Mouse (Mus musculus): ENCODE data around the gene Rsad2. TPM values are rescaled to one million over a fixed set of nuclear protein-coding genes. Genes with fewer than 3 reads are reported as not detected.
"Not testable (repeated sequence)": the region's sequence is repeated elsewhere in the genome, so short reads cannot be mapped to it uniquely, and the experiment has no call there.

Gene Rsad2
- 0.09 and 3.6 TPM in 2 replicates for polyA plus RNA-seq (2014; fragmentation: Nextera tagmentation; extraction: Ambion mirVana)

DNA sequence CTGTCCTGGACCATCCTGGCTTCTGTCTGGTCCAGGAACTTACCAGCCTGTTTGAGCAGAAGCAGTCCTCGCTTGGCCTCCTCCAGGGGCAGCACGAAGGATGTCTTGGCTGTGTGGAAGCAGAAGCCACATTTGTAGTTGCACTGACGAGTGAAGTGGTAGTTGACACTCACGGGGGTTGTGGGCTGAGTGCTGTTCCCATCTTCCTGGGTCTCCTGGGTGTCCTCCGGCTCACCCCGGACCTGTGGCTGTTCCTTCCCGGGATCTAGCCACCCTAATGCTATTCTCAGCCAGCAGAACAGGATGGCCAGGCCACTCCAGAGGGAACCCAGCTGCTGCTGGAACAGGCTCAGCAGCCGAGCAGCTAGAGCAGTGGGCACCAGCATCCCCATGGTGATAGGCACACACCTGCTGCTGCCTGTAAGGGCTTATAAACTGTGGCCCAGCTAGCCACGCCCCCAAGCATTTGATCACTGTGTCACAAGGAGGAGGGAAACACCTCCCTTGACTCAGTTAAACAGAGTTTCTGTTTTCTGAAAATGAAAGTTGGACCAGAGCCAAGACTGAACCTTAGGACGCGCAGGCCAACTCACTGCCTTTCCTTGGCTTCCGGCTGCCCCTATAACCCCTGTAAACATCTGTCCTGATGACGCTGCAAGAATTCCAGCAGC lies at the start of gene Rsad2:
Gene Rsad2, minus strand, starts transcription at position 425 of the 671 bp plus-strand sequence.
- DNase-seq = peak; percentile 46
- H3K9ac ChIP-seq (replicated peaks; ENCODE audit: low read length) = 0 out of 2 replicates have a peak within 1 kb of the TSS, but pooled peaks have one; percentile 3
- H3K36me3 ChIP-seq (ENCODE audit: control insufficient read depth, insufficient read depth, low read length) = no peaks in the 10 kb centered on the region
- 0 out of 2 replicates have a peak, but pooled peaks cover 2% of the 10 kb centered on the region for H3K4me1 ChIP-seq (ENCODE audit: control insufficient read depth, insufficient read depth, low read length)
- H3K9me3 ChIP-seq (ENCODE audit: control insufficient read depth, low read length) = no peaks in the 10 kb centered on the region
- no peak for ATAC-seq (ENCODE audit: low FRiP score, low TSS enrichment)
- H3K27me3 ChIP-seq (ENCODE audit: control insufficient read depth, insufficient read depth, low read length) = no peaks in the 10 kb centered on the region
- 0 out of 2 replicates have a peak within 1 kb of the TSS, but pooled peaks have one; percentile 12 for H3K4me2 ChIP-seq (ENCODE audit: low read length)
- H3K27ac ChIP-seq (replicated peaks; ENCODE audit: low read depth, low read length) = no peak within 1 kb of the TSS
- no peak within 1 kb of the TSS for H3K4me3 ChIP-seq (replicated peaks; ENCODE audit: low read depth, low read length)
- WGBS = 49% methylated on average over 13 of the region's 13 CpGs

DNA sequence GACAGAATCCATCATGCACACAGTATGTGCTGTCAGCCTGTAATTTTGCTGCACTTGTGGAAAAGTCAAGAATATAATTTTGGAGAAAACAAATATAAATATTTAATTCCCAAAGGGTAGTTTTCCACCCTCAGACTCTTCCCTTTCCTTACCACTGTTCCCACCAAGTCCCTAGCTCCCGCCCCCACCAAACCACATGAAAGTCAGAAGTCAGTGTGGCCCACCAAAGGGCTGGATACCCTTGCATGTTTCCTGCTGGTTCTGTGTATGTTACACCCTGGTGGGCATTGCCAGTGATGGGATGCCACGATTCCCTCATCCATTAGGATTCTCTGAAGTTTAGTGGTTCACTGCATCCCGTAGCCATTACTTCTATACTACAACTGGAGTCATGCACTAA lies 44.8 kb upstream of the Rsad2 start:
- no peak overlapping the region for H3K9ac ChIP-seq (replicated peaks; ENCODE audit: low read length)
- ATAC-seq (ENCODE audit: low FRiP score, low TSS enrichment) (no peak), DNase-seq (no peak)
- no peaks in the 10 kb centered on the region for H3K9me3 ChIP-seq (ENCODE audit: control insufficient read depth, low read length)
- H3K4me2 ChIP-seq (ENCODE audit: low read length) = no peak overlapping the region
- H3K27me3 ChIP-seq (ENCODE audit: control insufficient read depth, insufficient read depth, low read length) = no peaks in the 10 kb centered on the region
- H3K27ac ChIP-seq (replicated peaks; ENCODE audit: low read depth, low read length) = no peak overlapping the region
- no peak overlapping the region for H3K4me3 ChIP-seq (replicated peaks; ENCODE audit: low read depth, low read length)
- H3K36me3 ChIP-seq (ENCODE audit: control insufficient read depth, insufficient read depth, low read length) = no peaks in the 10 kb centered on the region
- 89% methylated on average over 3 of the region's 3 CpGs for WGBS
- no peaks in the 10 kb centered on the region for H3K4me1 ChIP-seq (ENCODE audit: control insufficient read depth, insufficient read depth, low read length)

DNA sequence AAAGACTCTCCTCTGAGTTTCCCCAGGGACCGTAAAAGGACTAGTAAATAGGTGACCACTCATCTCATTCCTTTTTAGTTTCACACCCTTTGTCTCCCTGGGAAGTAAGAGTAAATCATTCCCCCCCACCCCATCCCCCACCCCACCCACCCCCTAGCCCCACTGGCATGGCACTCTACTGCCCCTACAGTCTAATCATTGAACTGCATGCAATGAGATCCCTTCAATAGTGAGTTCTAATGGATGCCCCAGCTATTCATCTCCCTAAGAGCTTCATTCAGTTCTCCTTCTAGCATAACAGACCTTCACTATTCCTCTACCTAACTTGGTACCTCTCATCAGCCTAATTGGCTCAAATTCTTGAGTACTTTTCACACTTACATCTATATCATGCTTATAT lies 33.7 kb upstream of the Rsad2 start:
- Histone ChIP-seq H3K27ac (replicated peaks; ENCODE audit: low read depth, low read length) (no peak overlapping the region), H3K9me3 (ENCODE audit: control insufficient read depth, low read length) (no peaks in the 10 kb centered on the region), H3K9ac (replicated peaks; ENCODE audit: low read length) (no peak overlapping the region), H3K27me3 (ENCODE audit: control insufficient read depth, insufficient read depth, low read length) (no peaks in the 10 kb centered on the region), H3K36me3 (ENCODE audit: control insufficient read depth, insufficient read depth, low read length) (no peaks in the 10 kb centered on the region), H3K4me3 (replicated peaks; ENCODE audit: low read depth, low read length) (no peak overlapping the region), H3K4me1 (ENCODE audit: control insufficient read depth, insufficient read depth, low read length) (peaks cover 4% of the 10 kb centered on the region), H3K4me2 (ENCODE audit: low read length) (no peak overlapping the region)
- 88% methylated on average over 1 of the region's 1 CpGs for WGBS
- ATAC-seq (ENCODE audit: low FRiP score, low TSS enrichment) (no peak), DNase-seq (peak; percentile 12)

DNA sequence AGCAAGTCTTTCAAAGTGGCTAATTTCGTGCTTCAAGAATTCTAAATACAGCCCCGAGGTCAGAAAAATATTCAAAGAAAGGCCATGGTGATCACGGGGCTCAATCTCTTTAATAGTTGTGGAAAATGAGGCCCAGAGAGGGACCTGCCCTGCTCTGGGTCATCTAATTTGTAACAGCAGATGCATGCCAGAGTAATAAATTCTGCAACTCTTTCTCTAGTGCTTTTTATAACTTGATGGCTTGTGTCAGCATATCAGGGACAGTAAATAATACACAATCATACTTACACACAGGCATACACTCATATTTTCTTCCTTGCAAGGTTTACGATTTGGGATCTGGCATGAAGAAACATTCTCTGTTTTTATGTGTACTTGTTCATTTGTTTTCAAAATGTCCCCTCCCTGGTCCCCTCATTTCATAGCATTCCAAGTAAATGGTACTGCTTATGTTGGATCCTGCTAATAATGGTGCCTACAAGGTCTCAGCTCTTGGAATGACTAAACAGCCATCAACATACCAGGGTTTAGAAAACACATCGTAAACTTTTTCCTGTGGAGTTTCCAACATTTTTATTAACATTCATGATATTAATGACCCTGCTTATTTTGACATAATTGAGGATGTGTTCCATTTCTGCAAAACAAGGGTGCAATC lies 32.5 kb upstream of the Rsad2 start:
- 36% methylated on average over 5 of the region's 5 CpGs for WGBS
- Histone ChIP-seq H3K27me3 (ENCODE audit: control insufficient read depth, insufficient read depth, low read length) (no peaks in the 10 kb centered on the region), H3K9ac (replicated peaks; ENCODE audit: low read length) (no peak overlapping the region), H3K4me1 (ENCODE audit: control insufficient read depth, insufficient read depth, low read length) (peaks cover 4% of the 10 kb centered on the region), H3K4me3 (replicated peaks; ENCODE audit: low read depth, low read length) (no peak overlapping the region), H3K27ac (replicated peaks; ENCODE audit: low read depth, low read length) (no peak overlapping the region), H3K9me3 (ENCODE audit: control insufficient read depth, low read length) (no peaks in the 10 kb centered on the region), H3K36me3 (ENCODE audit: control insufficient read depth, insufficient read depth, low read length) (no peaks in the 10 kb centered on the region), H3K4me2 (ENCODE audit: low read length) (0 out of 2 replicates have a peak overlapping the region, but pooled peaks have one; percentile 14)
- no peak for ATAC-seq (ENCODE audit: low FRiP score, low TSS enrichment)
- no peak for DNase-seq

DNA sequence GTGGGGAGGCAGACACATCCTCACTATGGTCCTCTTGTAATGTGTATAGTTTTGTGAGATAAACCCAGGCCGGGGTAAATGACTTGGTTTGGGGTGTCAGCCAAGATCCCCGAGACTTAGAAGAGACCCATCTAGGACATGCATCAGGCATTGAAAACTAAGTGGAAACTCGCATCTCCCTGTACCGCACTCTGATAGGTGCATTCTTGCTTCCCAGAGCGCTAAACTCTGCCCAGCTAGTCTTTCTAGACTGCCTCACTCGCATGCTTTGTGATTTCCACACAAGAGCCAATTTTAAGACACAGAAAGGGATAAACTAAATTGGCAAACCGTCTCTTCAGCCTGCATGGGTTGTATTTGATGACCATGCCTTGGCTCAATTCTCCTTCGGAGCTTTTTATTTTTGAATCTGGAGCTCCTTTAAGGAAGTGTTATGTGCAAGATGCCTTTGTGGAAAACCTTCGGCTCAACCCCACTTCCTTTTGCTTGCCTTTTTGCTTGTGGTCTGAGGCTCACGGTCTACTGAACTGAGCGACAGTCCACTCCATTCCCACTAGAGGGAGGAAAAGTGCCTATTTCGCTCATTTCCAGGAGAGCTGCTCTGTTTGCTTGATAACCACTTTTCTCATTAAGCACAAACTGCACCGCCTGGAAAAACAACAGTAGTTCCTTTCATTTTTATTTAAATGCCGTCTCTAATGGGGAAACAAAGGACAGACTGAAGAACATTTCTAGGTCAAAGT lies 31.8 kb upstream of the Rsad2 start:
- no peaks in the 10 kb centered on the region for H3K27me3 ChIP-seq (ENCODE audit: control insufficient read depth, insufficient read depth, low read length)
- peaks cover 4% of the 10 kb centered on the region for H3K4me1 ChIP-seq (ENCODE audit: control insufficient read depth, insufficient read depth, low read length)
- H3K9me3 ChIP-seq (ENCODE audit: control insufficient read depth, low read length) = no peaks in the 10 kb centered on the region
- ATAC-seq (ENCODE audit: low FRiP score, low TSS enrichment) = no peak
- no peak overlapping the region for H3K9ac ChIP-seq (replicated peaks; ENCODE audit: low read length)
- H3K4me3 ChIP-seq (replicated peaks; ENCODE audit: low read depth, low read length) = no peak overlapping the region
- WGBS = 41% methylated on average over 14 of the region's 14 CpGs
- H3K27ac ChIP-seq (replicated peaks; ENCODE audit: low read depth, low read length) = no peak overlapping the region
- peak; percentile 84 for DNase-seq
- H3K4me2 ChIP-seq (ENCODE audit: low read length) = 0 out of 2 replicates have a peak overlapping the region, but pooled peaks have one; percentile 14
- H3K36me3 ChIP-seq (ENCODE audit: control insufficient read depth, insufficient read depth, low read length) = no peaks in the 10 kb centered on the region

DNA sequence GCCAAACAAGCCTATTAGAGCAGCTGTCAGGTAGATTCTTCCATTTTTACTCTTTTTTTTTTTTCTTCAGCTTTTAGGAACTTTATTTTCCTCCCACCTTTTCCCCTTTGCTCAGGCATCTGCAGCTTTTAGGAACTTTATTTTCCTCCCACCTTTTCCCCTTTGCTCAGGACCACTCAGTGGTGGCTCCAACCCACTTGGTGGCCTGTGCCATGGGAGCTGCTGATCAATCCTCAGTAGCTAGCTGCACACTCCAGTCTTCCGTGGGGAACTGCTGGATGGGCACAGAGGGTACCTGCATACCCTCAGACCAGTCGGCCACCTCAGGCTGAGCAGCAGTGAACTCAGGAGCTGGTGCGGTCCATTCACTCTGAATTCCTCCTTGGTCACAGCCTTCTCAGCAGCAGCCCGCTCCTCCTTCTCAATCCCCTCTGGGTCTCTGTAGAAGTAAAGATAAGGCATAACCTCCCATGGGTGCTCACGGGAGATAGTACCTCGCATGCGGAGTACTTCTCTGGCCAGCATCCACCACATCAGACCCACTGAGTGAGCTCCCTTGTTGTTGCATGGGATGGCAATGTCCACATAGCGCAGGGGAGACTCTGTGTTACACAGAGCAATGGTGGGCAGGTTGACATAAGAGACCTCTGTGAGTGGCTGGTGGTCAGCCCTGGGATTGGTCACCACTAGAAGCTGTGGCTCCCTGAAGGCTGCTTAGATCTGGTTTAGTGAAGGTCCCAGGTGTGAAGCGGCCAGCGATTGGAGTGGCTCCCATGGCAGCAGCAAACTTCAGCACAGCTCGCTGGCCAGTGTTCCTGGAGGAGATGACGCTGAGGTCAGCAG lies 29.7 kb upstream of the Rsad2 start:
- not testable (repeated sequence) for DNase-seq; H3K27me3 ChIP-seq (ENCODE audit: control insufficient read depth, insufficient read depth, low read length)
- WGBS = 95% methylated on average over 12 of the region's 12 CpGs

DNA sequence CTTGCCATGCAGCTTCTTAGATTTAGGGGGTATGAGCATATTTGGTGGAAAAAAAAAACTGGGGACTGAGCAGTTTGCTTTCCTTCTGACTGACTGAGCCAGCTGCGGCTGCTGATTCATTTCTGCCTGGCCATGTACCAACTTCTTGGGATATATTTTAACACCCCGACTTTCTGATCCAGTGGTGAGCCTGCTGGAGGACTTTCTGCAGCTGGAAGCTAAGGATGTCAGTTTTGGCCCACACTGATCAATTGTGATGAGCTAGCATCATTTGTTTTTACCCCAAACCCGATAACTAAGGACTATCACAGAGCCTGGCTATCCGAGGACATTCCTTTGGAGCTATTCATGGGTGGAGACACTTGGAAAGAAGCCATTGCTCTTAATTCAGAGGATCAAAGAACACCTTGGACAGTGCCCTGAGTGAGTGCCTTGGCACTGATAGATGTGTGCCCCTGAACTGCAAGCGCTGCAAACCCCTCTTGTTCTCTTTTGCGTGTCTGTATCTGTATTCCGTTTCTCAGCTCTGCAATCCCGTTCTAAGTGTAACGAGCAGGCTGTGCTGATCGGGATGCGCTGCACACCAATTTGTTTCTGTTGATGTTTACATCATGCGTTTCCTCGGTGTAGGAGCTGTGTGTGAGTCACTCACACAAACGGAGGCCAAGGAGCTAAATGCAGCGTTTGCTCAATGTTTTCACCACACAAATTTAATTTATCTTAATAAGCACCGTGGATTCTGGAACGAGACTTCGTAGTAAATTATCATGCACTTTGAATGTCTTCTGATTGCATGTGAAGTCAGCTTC lies 22.1 kb upstream of the Rsad2 start:
- Histone ChIP-seq H3K9ac (replicated peaks; ENCODE audit: low read length) (no peak overlapping the region), H3K4me2 (ENCODE audit: low read length) (no peak overlapping the region), H3K4me3 (replicated peaks; ENCODE audit: low read depth, low read length) (no peak overlapping the region), H3K36me3 (ENCODE audit: control insufficient read depth, insufficient read depth, low read length) (no peaks in the 10 kb centered on the region), H3K27me3 (ENCODE audit: control insufficient read depth, insufficient read depth, low read length) (no peaks in the 10 kb centered on the region), H3K4me1 (ENCODE audit: control insufficient read depth, insufficient read depth, low read length) (no peaks in the 10 kb centered on the region), H3K27ac (replicated peaks; ENCODE audit: low read depth, low read length) (no peak overlapping the region), H3K9me3 (ENCODE audit: control insufficient read depth, low read length) (no peaks in the 10 kb centered on the region)
- no peak for ATAC-seq (ENCODE audit: low FRiP score, low TSS enrichment)
- no peak for DNase-seq
- WGBS = 91% methylated on average over 18 of the region's 18 CpGs

More for the DNA sequence above, 29.7 kb upstream of the Rsad2 start:
- not testable (repeated sequence) for ATAC-seq (ENCODE audit: low FRiP score, low TSS enrichment); H3K4me1 ChIP-seq (ENCODE audit: control insufficient read depth, insufficient read depth, low read length); H3K4me3 ChIP-seq (replicated peaks; ENCODE audit: low read depth, low read length); H3K27ac ChIP-seq (replicated peaks; ENCODE audit: low read depth, low read length); H3K9ac ChIP-seq (replicated peaks; ENCODE audit: low read length); H3K36me3 ChIP-seq (ENCODE audit: control insufficient read depth, insufficient read depth, low read length); H3K9me3 ChIP-seq (ENCODE audit: control insufficient read depth, low read length); H3K4me2 ChIP-seq (ENCODE audit: low read length)

Data from midbrain, embryonic 14.5 days (tissue).